Mouse (Mus musculus) heart, embryonic 15.5 days (tissue): ENCODE results near the gene Ccdc126. TPM values are rescaled to one million over a fixed set of nuclear protein-coding genes. Genes with fewer than 3 reads are reported as not detected.

Source experiments
- ATAC-seq: fragments of 200-750 bp; cut with Nextera tagmentation; replicated peaks from 2 replicates; pipeline ENCODE4 v1.8.0; 2017; ENCODE audit warnings: low read depth, moderate TSS enrichment; ENCODE audit not compliant: insufficient number of reproducible peaks, insufficient read depth, low FRiP score
- H3K27ac ChIP-seq: fragments of 300-500 bp; sonication (generic); 2 replicates; pipeline ENCODE4 v1.5.1; 2015; ENCODE audit warnings: mild to moderate bottlenecking, inconsistent platforms
- H3K27me3 ChIP-seq: fragments of 300-500 bp; sonication (generic); 2 replicates; pipeline ENCODE4 v1.6.1; 2015; ENCODE audit warnings: inconsistent platforms
- H3K36me3 ChIP-seq: fragments of 300-500 bp; sonication (generic); 2 replicates; pipeline ENCODE4 v1.6.1; 2015; ENCODE audit warnings: mild to moderate bottlenecking, inconsistent platforms
- H3K4me1 ChIP-seq: fragments of 300-500 bp; sonication (generic); replicated peaks from 2 replicates; pipeline ENCODE4 v1.6.1; 2015; ENCODE audit warnings: inconsistent platforms
- H3K4me2 ChIP-seq: fragments of 300-500 bp; sonication (generic); 2 replicates; pipeline ENCODE4 v1.6.1; 2015; ENCODE audit warnings: inconsistent platforms, mild to moderate bottlenecking, moderate library complexity
- H3K4me3 ChIP-seq: fragments of 300-500 bp; sonication (generic); 2 replicates; pipeline ENCODE4 v1.5.1; 2015; ENCODE audit warnings: mild to moderate bottlenecking, inconsistent platforms
- H3K9ac ChIP-seq: fragments of 300-500 bp; sonication (generic); 2 replicates; pipeline ENCODE4 v1.6.1; 2015; ENCODE audit warnings: mild to moderate bottlenecking, inconsistent platforms
- H3K9me3 ChIP-seq: fragments of 300-500 bp; sonication (generic); replicated peaks from 2 replicates; pipeline ENCODE4 v1.6.1; 2016; ENCODE audit warnings: inconsistent platforms
- WGBS: fragments of 180-500 bp; shearing (Covaris S2); methylation state at CpG from one replicate; pipeline ENCODE4 v1.1.7; 2015; ENCODE audit warnings: mixed read lengths; 5-methylcytosine and 5-hydroxymethylcytosine counted together
- polyA plus RNA-seq: library from polyadenylated mRNA; unstranded; fragments of >200 nt; fragmentation: Nextera tagmentation; extraction: Ambion mirVana; gene quantifications from 2 replicates; pipeline ENCODE4 v1.2.1, GENCODE M21; 2015

Ccdc126 gene
- polyA plus RNA-seq, 1 experiment from 2014 or later = 7.7 TPM

GRCm38 (mm10) chr6:49319595-49320315 lies 681 bp downstream of the Ccdc126 start:
- H3K4me3 ChIP-seq = peak overlapping the region; percentile 62
- H3K36me3 ChIP-seq = no peaks in the 10 kb centered on the region
- H3K27ac ChIP-seq = peak overlapping the region; percentile 80
- H3K9me3 ChIP-seq = no peaks in the 10 kb centered on the region
- peak overlapping the region; percentile 68 for H3K4me2 ChIP-seq
- WGBS = 11% methylated on average over 13 of the region's 13 CpGs
- peak overlapping the region; percentile 60 for H3K9ac ChIP-seq
- no peak for ATAC-seq
- H3K4me1 ChIP-seq = peaks cover 11% of the 10 kb centered on the region
- no peaks in the 10 kb centered on the region for H3K27me3 ChIP-seq

GRCm38 (mm10) chr6:49321341-49321740 lies 2.3 kb downstream of the Ccdc126 start:
- no peaks in the 10 kb centered on the region for H3K27me3 ChIP-seq
- H3K27ac ChIP-seq = no peak overlapping the region
- ATAC-seq = no peak
- no peak overlapping the region for H3K9ac ChIP-seq
- no peak overlapping the region for H3K4me2 ChIP-seq
- H3K4me1 ChIP-seq = peaks cover 11% of the 10 kb centered on the region
- no peak overlapping the region for H3K4me3 ChIP-seq
- 75% methylated on average over 3 of the region's 3 CpGs for WGBS
- H3K36me3 ChIP-seq = no peaks in the 10 kb centered on the region
- H3K9me3 ChIP-seq = no peaks in the 10 kb centered on the region

DNA sequence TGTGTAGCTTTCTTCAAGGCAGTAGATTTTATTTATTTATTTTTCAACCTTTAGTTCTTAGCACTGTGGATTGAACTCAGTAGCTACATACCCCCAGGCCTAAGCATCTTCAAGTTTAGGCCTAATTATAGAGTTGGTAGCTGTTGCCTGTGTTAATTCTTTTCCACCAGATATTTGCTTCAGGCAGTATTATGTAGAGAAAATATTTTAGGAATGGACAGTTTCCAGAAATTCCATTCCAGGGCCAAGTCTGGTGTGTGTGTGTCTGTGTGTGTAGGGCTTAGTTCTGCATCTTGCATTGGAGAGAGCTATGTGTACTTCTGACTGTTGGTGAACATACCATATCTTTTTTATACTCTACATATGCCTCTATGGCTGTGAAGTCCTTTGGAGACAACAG lies 3.0 kb downstream of the Ccdc126 start:
- ATAC-seq = no peak
- Histone ChIP-seq H3K27me3 (no peaks in the 10 kb centered on the region), H3K4me3 (no peak overlapping the region), H3K9me3 (no peaks in the 10 kb centered on the region), H3K27ac (no peak overlapping the region), H3K4me2 (no peak overlapping the region), H3K36me3 (no peaks in the 10 kb centered on the region), H3K4me1 (peaks cover 11% of the 10 kb centered on the region), H3K9ac (no peak overlapping the region)

DNA sequence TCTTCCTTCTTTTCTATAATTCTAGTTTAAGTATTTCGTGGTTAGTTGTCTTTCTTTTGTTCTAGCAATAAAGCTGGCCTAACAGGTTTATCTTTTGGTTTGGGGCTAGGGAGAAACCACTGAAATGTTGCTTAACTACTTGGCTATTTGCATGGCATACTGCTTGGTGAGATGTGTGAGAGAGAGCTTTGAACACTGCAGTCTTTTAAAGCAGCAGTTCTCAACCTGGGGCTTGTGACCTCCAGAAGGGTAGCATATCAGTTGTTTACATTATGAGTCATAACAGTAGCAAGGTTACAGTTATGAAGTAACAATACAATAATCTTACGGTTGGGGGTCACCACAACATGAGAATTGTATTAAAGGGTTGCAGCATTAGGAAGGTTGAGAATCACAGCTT lies 3.9 kb downstream of the Ccdc126 start:
- Histone ChIP-seq H3K4me1 (peaks cover 11% of the 10 kb centered on the region), H3K9ac (no peak overlapping the region), H3K27me3 (no peaks in the 10 kb centered on the region), H3K9me3 (no peaks in the 10 kb centered on the region), H3K4me3 (no peak overlapping the region), H3K27ac (no peak overlapping the region), H3K4me2 (no peak overlapping the region), H3K36me3 (no peaks in the 10 kb centered on the region)
- no peak for ATAC-seq
- WGBS = 44% methylated on average over 2 of the region's 2 CpGs

- WGBS = 75% methylated on average over 2 of the region's 2 CpGs
- Histone ChIP-seq H3K36me3 (no peaks in the 10 kb centered on the region), H3K9me3 (no peaks in the 10 kb centered on the region), H3K4me2 (no peak overlapping the region), H3K27ac (no peak overlapping the region), H3K9ac (no peak overlapping the region), H3K4me1 (peaks cover 11% of the 10 kb centered on the region), H3K27me3 (no peaks in the 10 kb centered on the region), H3K4me3 (no peak overlapping the region)
- ATAC-seq = no peak
These were observed 5.5 kb downstream of the Ccdc126 start for GRCm38 (mm10) chr6:49324528-49324927.

DNA sequence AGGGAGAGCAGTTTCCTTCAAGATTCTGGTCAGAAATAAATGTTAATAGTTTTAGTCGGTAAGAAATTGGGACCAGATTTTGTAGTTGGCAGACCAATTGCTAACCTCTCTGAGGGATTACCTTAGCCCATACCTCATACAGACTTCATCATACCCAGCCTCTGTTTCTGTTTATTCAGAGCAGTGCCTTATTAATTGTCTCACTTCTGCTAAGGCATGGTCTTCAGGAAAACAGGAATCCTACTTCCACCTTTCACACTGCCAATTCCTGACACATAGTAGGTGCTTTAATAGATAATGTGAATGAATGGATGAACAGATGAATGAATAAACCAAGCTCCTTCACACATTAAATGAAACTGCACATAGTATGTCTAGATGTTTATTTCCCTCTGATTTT lies 6.2 kb downstream of the Ccdc126 start:
- no peaks in the 10 kb centered on the region for H3K9me3 ChIP-seq
- no peak overlapping the region for H3K27ac ChIP-seq
- H3K9ac ChIP-seq = no peak overlapping the region
- no peak for ATAC-seq
- H3K36me3 ChIP-seq = no peaks in the 10 kb centered on the region
- peaks cover 7% of the 10 kb centered on the region for H3K4me1 ChIP-seq
- no peak overlapping the region for H3K4me2 ChIP-seq
- 61% methylated on average over 1 of the region's 1 CpGs for WGBS
- no peak overlapping the region for H3K4me3 ChIP-seq
- no peaks in the 10 kb centered on the region for H3K27me3 ChIP-seq

- Histone ChIP-seq H3K27me3 (no peaks in the 10 kb centered on the region), H3K9me3 (no peaks in the 10 kb centered on the region), H3K36me3 (no peaks in the 10 kb centered on the region), H3K4me1 (peaks cover 7% of the 10 kb centered on the region; the same call in 1 of the 2 replicates), H3K4me3 (no peak overlapping the region), H3K27ac (no peak overlapping the region), H3K9ac (no peak overlapping the region), H3K4me2 (no peak overlapping the region)
- WGBS = 84% methylated on average over 3 of the region's 3 CpGs
- no peak for ATAC-seq
These were observed 7.8 kb downstream of the Ccdc126 start for GRCm38 (mm10) chr6:49326846-49327245.

- H3K9ac ChIP-seq = no peak overlapping the region
- 38% methylated on average over 5 of the region's 5 CpGs for WGBS
- no peak overlapping the region for H3K27ac ChIP-seq
- H3K36me3 ChIP-seq = no peaks in the 10 kb centered on the region
- no peak overlapping the region for H3K4me3 ChIP-seq
- no peak overlapping the region for H3K4me2 ChIP-seq
- no peaks in the 10 kb centered on the region for H3K9me3 ChIP-seq
- H3K4me1 ChIP-seq = peaks cover 9% of the 10 kb centered on the region; the same call in 1 of the 2 replicates
- H3K27me3 ChIP-seq = no peaks in the 10 kb centered on the region
- no peak for ATAC-seq
These were observed 12.4 kb downstream of the Ccdc126 start for GRCm38 (mm10) chr6:49331369-49332059.

- H3K27ac ChIP-seq = no peak overlapping the region
- no peak overlapping the region for H3K4me2 ChIP-seq
- no peak for ATAC-seq
- H3K4me1 ChIP-seq = peaks cover 9% of the 10 kb centered on the region; the same call in 1 of the 2 replicates
- no peak overlapping the region for H3K4me3 ChIP-seq
- 47% methylated on average over 13 of the region's 13 CpGs for WGBS
- H3K36me3 ChIP-seq = no peaks in the 10 kb centered on the region
- H3K9me3 ChIP-seq = no peaks in the 10 kb centered on the region
- no peak overlapping the region for H3K9ac ChIP-seq
- H3K27me3 ChIP-seq = no peaks in the 10 kb centered on the region
These were observed 12.9 kb downstream of the Ccdc126 start for GRCm38 (mm10) chr6:49332060-49332370.

GRCm38 (mm10) chr6:49338566-49338965 lies 19.5 kb downstream of the Ccdc126 start:
- WGBS = 51% methylated on average over 9 of the region's 9 CpGs
- no peak overlapping the region for H3K9ac ChIP-seq

GRCm38 (mm10) chr6:49339145-49339544 lies 20.1 kb downstream of the Ccdc126 start:
- WGBS = 41% methylated on average over 6 of the region's 6 CpGs
- H3K4me3 ChIP-seq = no peak overlapping the region
- no peak overlapping the region for H3K9ac ChIP-seq
- H3K27me3 ChIP-seq = no peaks in the 10 kb centered on the region
- H3K4me2 ChIP-seq = no peak overlapping the region
- H3K4me1 ChIP-seq = no peaks in the 10 kb centered on the region
- no peak for ATAC-seq
- no peaks in the 10 kb centered on the region for H3K9me3 ChIP-seq
- H3K27ac ChIP-seq = no peak overlapping the region
- H3K36me3 ChIP-seq = no peaks in the 10 kb centered on the region

More at GRCm38 (mm10) chr6:49338566-49338965, 19.5 kb downstream of the Ccdc126 start:
- Histone ChIP-seq H3K4me3 (no peak overlapping the region), H3K27me3 (no peaks in the 10 kb centered on the region), H3K36me3 (no peaks in the 10 kb centered on the region), H3K4me2 (no peak overlapping the region), H3K4me1 (no peaks in the 10 kb centered on the region), H3K9me3 (no peaks in the 10 kb centered on the region), H3K27ac (no peak overlapping the region)
- no peak for ATAC-seq
